Mouse (Mus musculus): ENCODE measurements at regions not wholly inside any gene's neighbourhood (a gene's known extent, or its start where the extent isn't known, plus 50 kb on each side); places are given as distances from the start of the nearest gene placed in this dataset.

GRCm38 (mm10) chr2:161470844-161471243 lies 362.0 kb upstream of the Chd6 start:
- no peak for DNase-seq

- no peak for DNase-seq
These were observed 361.1 kb upstream of the Chd6 start for GRCm38 (mm10) chr2:161470025-161470424.

- DNase-seq: no peak
These were observed 358.2 kb upstream of the Chd6 start for GRCm38 (mm10) chr2:161467035-161467434.

GRCm38 (mm10) chr2:161460600-161460999 lies 351.7 kb upstream of the Chd6 start:
- DNase-seq: no peak

- no peak for DNase-seq
These were observed 345.6 kb upstream of the Chd6 start for GRCm38 (mm10) chr2:161454466-161454865.

- DNase-seq: peak; percentile 49
These were observed 324.9 kb upstream of the Chd6 start for GRCm38 (mm10) chr2:161433816-161434215.

- DNase-seq: no peak
These were observed 320.4 kb upstream of the Chd6 start for GRCm38 (mm10) chr2:161429294-161429693.

GRCm38 (mm10) chr2:161425587-161425986 lies 316.7 kb upstream of the Chd6 start:
- no peak for DNase-seq

GRCm38 (mm10) chr2:161418062-161418461 lies 309.2 kb upstream of the Chd6 start:
- no peak for DNase-seq

GRCm38 (mm10) chr2:161416218-161416927 lies 307.5 kb upstream of the Chd6 start:
- DNase-seq: peak; percentile 36

- DNase-seq: peak; percentile 70
These were observed 299.4 kb upstream of the Chd6 start for GRCm38 (mm10) chr2:161408306-161408705.

- peak; percentile 42 for DNase-seq
These were observed 297.0 kb upstream of the Chd6 start for GRCm38 (mm10) chr2:161405847-161406384.

GRCm38 (mm10) chr2:161398061-161398460 lies 289.2 kb upstream of the Chd6 start:
- no peak for DNase-seq

- DNase-seq: peak; percentile 44
These were observed 282.2 kb upstream of the Chd6 start for GRCm38 (mm10) chr2:161390954-161391690.

GRCm38 (mm10) chr2:161389318-161389835 lies 280.5 kb upstream of the Chd6 start:
- DNase-seq: peak; percentile 44

GRCm38 (mm10) chr2:161387054-161387453 lies 278.2 kb upstream of the Chd6 start:
- DNase-seq: peak; percentile 22

- peak; percentile 64 for DNase-seq
These were observed 273.5 kb upstream of the Chd6 start for GRCm38 (mm10) chr2:161382411-161382810.

- DNase-seq: peak; percentile 36
These were observed 269.4 kb upstream of the Chd6 start for GRCm38 (mm10) chr2:161378313-161378712.

- DNase-seq: peak; percentile 43
These were observed 253.4 kb upstream of the Chd6 start for GRCm38 (mm10) chr2:161362325-161362724.

- no peak for DNase-seq
These were observed 240.2 kb upstream of the Chd6 start for GRCm38 (mm10) chr2:161349110-161349509.

GRCm38 (mm10) chr2:161344018-161344417 lies 235.1 kb upstream of the Chd6 start:
- peak; percentile 73 for DNase-seq

- no peak for DNase-seq
These were observed 233.8 kb upstream of the Chd6 start for GRCm38 (mm10) chr2:161342648-161343047.

GRCm38 (mm10) chr2:161341368-161341891 lies 232.6 kb upstream of the Chd6 start:
- peak; percentile 95 for DNase-seq
